Mouse (Mus musculus): Measurements from ENCODE around the gene Eda. TPM values are rescaled to one million over a fixed set of nuclear protein-coding genes. Genes with fewer than 3 reads are reported as not detected.

Gene Eda
- polyA plus RNA-seq (2014; fragmentation: Nextera tagmentation; extraction: Ambion mirVana), result 3.6 and 3.8 TPM in 2 replicates

DNA sequence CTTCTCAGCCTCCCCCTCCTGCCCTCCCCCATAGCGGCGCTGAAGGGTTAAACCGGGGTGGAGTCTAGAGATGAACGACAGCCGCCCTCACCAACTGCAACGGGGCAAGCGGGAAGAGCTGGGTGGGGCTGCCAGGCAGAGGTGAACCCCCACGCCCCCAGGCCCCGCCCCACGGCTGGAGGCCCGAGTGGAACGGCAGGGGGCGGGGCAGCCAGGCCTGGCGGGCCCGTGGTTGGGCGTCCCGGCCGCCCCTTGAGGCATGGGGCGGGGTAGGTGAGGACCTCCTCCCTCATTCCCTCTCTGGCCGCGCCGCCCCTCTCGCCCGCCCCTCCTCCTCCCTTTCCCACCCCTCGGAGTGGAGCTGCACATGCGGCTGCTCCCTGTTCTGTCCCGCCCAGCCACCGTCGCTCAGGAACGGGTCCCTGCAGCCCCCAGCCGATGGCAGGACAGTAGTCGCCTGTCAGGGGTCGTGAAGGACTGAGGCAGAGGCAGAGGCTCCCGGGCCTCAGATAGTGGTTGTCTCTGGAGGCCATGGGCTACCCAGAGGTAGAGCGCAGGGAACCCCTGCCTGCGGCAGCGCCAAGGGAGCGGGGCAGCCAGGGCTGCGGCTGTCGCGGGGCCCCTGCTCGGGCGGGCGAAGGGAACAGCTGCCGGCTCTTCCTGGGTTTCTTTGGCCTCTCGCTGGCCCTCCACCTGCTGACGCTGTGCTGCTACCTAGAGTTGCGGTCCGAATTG is at the start of gene Eda:
Eda (plus strand) TSS at position 357 of the 735 bp plus-strand sequence.
- Histone ChIP-seq H3K36me3 (ENCODE audit: control insufficient read depth, insufficient read depth, low read length) (no peaks in the 10 kb centered on the region), H3K27me3 (ENCODE audit: control insufficient read depth, insufficient read depth, low read length) (no peaks in the 10 kb centered on the region), H3K4me3 (ENCODE audit: low read depth, low read length) (peak within 1 kb of the TSS; percentile 48), H3K4me2 (replicated peaks; ENCODE audit: low read depth, low read length) (peak within 1 kb of the TSS; percentile 72), H3K27ac (ENCODE audit: low read length) (no peak within 1 kb of the TSS), H3K9me3 (ENCODE audit: control insufficient read depth, low read depth, low read length) (no peaks in the 10 kb centered on the region), H3K9ac (replicated peaks; ENCODE audit: low read depth, low read length) (peak within 1 kb of the TSS; percentile 25; the same call in 1 of the 2 replicates), H3K4me1 (ENCODE audit: control insufficient read depth, insufficient read depth, low read length) (no peaks in the 10 kb centered on the region)
- peak; percentile 96 for ATAC-seq (ENCODE audit: insufficient number of reproducible peaks, insufficient read depth, low FRiP score, low read depth)
- WGBS, result 15% methylated on average over 36 of the region's 49 CpGs

DNA sequence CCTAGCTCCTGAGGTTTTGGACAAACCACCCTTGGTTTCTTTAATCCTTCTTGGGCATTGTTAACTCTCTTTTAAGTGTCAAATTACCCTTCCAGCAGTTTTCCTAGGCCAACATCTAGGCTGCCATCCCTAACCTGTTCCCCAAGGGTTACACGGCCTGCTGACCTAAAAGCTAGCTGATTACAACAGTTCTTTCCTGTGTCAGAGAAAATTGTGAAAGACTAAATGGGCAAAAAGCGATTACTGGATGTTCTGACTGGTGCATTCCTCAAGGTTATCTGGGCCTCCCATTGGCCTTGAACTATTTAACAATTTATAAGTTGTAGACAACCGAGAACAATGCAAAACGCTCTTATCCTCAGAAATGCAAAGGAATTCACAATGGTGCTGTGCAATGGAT is 14.4 kb upstream of the Eda start:
- H3K4me3 ChIP-seq (ENCODE audit: low read depth, low read length), result no peak overlapping the region
- no peak overlapping the region for H3K9ac ChIP-seq (replicated peaks; ENCODE audit: low read depth, low read length)
- no peak for ATAC-seq (ENCODE audit: insufficient number of reproducible peaks, insufficient read depth, low FRiP score, low read depth)
- H3K27me3 ChIP-seq (ENCODE audit: control insufficient read depth, insufficient read depth, low read length), result no peaks in the 10 kb centered on the region
- H3K4me1 ChIP-seq (ENCODE audit: control insufficient read depth, insufficient read depth, low read length), result no peaks in the 10 kb centered on the region
- H3K4me2 ChIP-seq (replicated peaks; ENCODE audit: low read depth, low read length), result no peak overlapping the region
- H3K27ac ChIP-seq (ENCODE audit: low read length), result no peak overlapping the region
- no peaks in the 10 kb centered on the region for H3K9me3 ChIP-seq (ENCODE audit: control insufficient read depth, low read depth, low read length)
- no peaks in the 10 kb centered on the region for H3K36me3 ChIP-seq (ENCODE audit: control insufficient read depth, insufficient read depth, low read length)
- 71% methylated on average over 4 of the region's 4 CpGs for WGBS

- H3K9ac ChIP-seq (replicated peaks; ENCODE audit: low read depth, low read length), result no peak overlapping the region
- no peak overlapping the region for H3K4me3 ChIP-seq (ENCODE audit: low read depth, low read length)
- H3K4me1 ChIP-seq (ENCODE audit: control insufficient read depth, insufficient read depth, low read length), result no peaks in the 10 kb centered on the region
- H3K9me3 ChIP-seq (ENCODE audit: control insufficient read depth, low read depth, low read length), result no peaks in the 10 kb centered on the region
- ATAC-seq (ENCODE audit: insufficient number of reproducible peaks, insufficient read depth, low FRiP score, low read depth), result no peak
- no peaks in the 10 kb centered on the region for H3K27me3 ChIP-seq (ENCODE audit: control insufficient read depth, insufficient read depth, low read length)
- no peaks in the 10 kb centered on the region for H3K36me3 ChIP-seq (ENCODE audit: control insufficient read depth, insufficient read depth, low read length)
- H3K27ac ChIP-seq (ENCODE audit: low read length), result no peak overlapping the region
- 67% methylated on average over 1 of the region's 1 CpGs for WGBS
- H3K4me2 ChIP-seq (replicated peaks; ENCODE audit: low read depth, low read length), result no peak overlapping the region
These were observed 5.3 kb upstream of the Eda start for GRCm38 (mm10) chrX:99970111-99970510.

DNA sequence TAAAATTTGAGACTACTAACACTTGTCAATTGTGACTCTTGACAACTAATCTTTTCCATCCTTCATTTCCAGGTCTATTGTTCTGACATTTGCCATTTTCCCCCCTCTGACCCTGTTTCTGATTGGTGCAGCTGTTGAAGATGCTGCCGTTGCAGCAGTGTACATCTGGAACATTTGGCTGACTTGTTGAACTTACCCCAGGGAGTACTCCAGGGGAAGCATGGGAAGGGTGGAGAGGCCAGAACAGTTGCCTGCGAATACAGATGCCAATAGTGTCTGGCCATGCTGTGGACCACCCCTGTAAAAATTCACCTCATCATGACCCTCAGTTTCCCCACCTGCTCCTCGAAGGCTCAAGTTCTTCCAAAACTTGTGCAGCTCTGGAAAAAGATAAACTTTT is 1.0 kb upstream of the Eda start:
- Histone ChIP-seq H3K9ac (replicated peaks; ENCODE audit: low read depth, low read length) (no peak overlapping the region), H3K4me2 (replicated peaks; ENCODE audit: low read depth, low read length) (no peak overlapping the region), H3K27me3 (ENCODE audit: control insufficient read depth, insufficient read depth, low read length) (no peaks in the 10 kb centered on the region), H3K27ac (ENCODE audit: low read length) (no peak overlapping the region), H3K36me3 (ENCODE audit: control insufficient read depth, insufficient read depth, low read length) (no peaks in the 10 kb centered on the region), H3K4me3 (ENCODE audit: low read depth, low read length) (no peak overlapping the region), H3K9me3 (ENCODE audit: control insufficient read depth, low read depth, low read length) (no peaks in the 10 kb centered on the region), H3K4me1 (ENCODE audit: control insufficient read depth, insufficient read depth, low read length) (no peaks in the 10 kb centered on the region)
- 49% methylated on average over 3 of the region's 3 CpGs for WGBS
- no peak for ATAC-seq (ENCODE audit: insufficient number of reproducible peaks, insufficient read depth, low FRiP score, low read depth)

GRCm38 (mm10) chrX:99974803-99975202 is 603 bp upstream of the Eda start:
- no peaks in the 10 kb centered on the region for H3K9me3 ChIP-seq (ENCODE audit: control insufficient read depth, low read depth, low read length)
- no peaks in the 10 kb centered on the region for H3K27me3 ChIP-seq (ENCODE audit: control insufficient read depth, insufficient read depth, low read length)
- WGBS, result 36% methylated on average over 5 of the region's 5 CpGs
- H3K4me2 ChIP-seq (replicated peaks; ENCODE audit: low read depth, low read length), result peak overlapping the region; percentile 72; the same call in 1 of the 2 replicates
- no peak overlapping the region for H3K9ac ChIP-seq (replicated peaks; ENCODE audit: low read depth, low read length)
- no peaks in the 10 kb centered on the region for H3K36me3 ChIP-seq (ENCODE audit: control insufficient read depth, insufficient read depth, low read length)
- no peak overlapping the region for H3K27ac ChIP-seq (ENCODE audit: low read length)
- no peaks in the 10 kb centered on the region for H3K4me1 ChIP-seq (ENCODE audit: control insufficient read depth, insufficient read depth, low read length)
- H3K4me3 ChIP-seq (ENCODE audit: low read depth, low read length), result 0 out of 2 replicates have a peak overlapping the region, but pooled peaks have one; percentile 48
- no peak for ATAC-seq (ENCODE audit: insufficient number of reproducible peaks, insufficient read depth, low FRiP score, low read depth)

GRCm38 (mm10) chrX:99975985-99976924 is 849 bp downstream of the Eda start:
- Histone ChIP-seq H3K9ac (replicated peaks; ENCODE audit: low read depth, low read length) (peak overlapping the region; percentile 25; the same call in 1 of the 2 replicates), H3K36me3 (ENCODE audit: control insufficient read depth, insufficient read depth, low read length) (no peaks in the 10 kb centered on the region), H3K4me3 (ENCODE audit: low read depth, low read length) (peak overlapping the region; percentile 48), H3K4me1 (ENCODE audit: control insufficient read depth, insufficient read depth, low read length) (no peaks in the 10 kb centered on the region), H3K4me2 (replicated peaks; ENCODE audit: low read depth, low read length) (peak overlapping the region; percentile 72), H3K27me3 (ENCODE audit: control insufficient read depth, insufficient read depth, low read length) (no peaks in the 10 kb centered on the region), H3K27ac (ENCODE audit: low read length) (no peak overlapping the region), H3K9me3 (ENCODE audit: control insufficient read depth, low read depth, low read length) (no peaks in the 10 kb centered on the region)
- 19% methylated on average over 42 of the region's 48 CpGs for WGBS
- ATAC-seq (ENCODE audit: insufficient number of reproducible peaks, insufficient read depth, low FRiP score, low read depth), result peak; percentile 40

- H3K9ac ChIP-seq (replicated peaks; ENCODE audit: low read depth, low read length), result no peak overlapping the region
- H3K4me3 ChIP-seq (ENCODE audit: low read depth, low read length), result no peak overlapping the region
- no peaks in the 10 kb centered on the region for H3K36me3 ChIP-seq (ENCODE audit: control insufficient read depth, insufficient read depth, low read length)
- H3K4me2 ChIP-seq (replicated peaks; ENCODE audit: low read depth, low read length), result no peak overlapping the region
- no peak overlapping the region for H3K27ac ChIP-seq (ENCODE audit: low read length)
- no peaks in the 10 kb centered on the region for H3K9me3 ChIP-seq (ENCODE audit: control insufficient read depth, low read depth, low read length)
- H3K27me3 ChIP-seq (ENCODE audit: control insufficient read depth, insufficient read depth, low read length), result no peaks in the 10 kb centered on the region
- no peaks in the 10 kb centered on the region for H3K4me1 ChIP-seq (ENCODE audit: control insufficient read depth, insufficient read depth, low read length)
- no peak for ATAC-seq (ENCODE audit: insufficient number of reproducible peaks, insufficient read depth, low FRiP score, low read depth)
- WGBS, result 81% methylated on average over 2 of the region's 2 CpGs
These were observed 2.9 kb downstream of the Eda start for GRCm38 (mm10) chrX:99978354-99978753.

DNA sequence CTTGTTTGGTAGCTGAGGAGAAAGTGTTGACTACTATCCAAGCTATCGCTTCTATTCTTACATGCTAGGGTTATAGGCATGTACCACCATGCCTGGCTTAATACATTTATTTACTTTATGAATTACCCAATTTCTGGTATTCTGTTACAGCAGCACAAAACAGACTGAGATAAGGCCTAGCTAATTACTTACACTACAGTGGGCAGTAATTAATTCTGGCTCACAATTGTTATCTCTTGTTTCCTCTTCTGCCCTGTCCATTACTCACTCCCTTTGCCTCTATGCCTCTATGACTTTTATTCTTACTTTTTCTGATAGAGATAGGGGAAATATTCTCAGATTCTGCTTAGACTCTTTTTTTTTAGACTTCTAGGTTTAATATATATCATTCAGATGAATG is 18.0 kb downstream of the Eda start:
- Histone ChIP-seq H3K9ac (replicated peaks; ENCODE audit: low read depth, low read length) (no peak overlapping the region), H3K4me3 (ENCODE audit: low read depth, low read length) (no peak overlapping the region), H3K4me1 (ENCODE audit: control insufficient read depth, insufficient read depth, low read length) (no peaks in the 10 kb centered on the region), H3K27me3 (ENCODE audit: control insufficient read depth, insufficient read depth, low read length) (no peaks in the 10 kb centered on the region), H3K36me3 (ENCODE audit: control insufficient read depth, insufficient read depth, low read length) (no peaks in the 10 kb centered on the region), H3K4me2 (replicated peaks; ENCODE audit: low read depth, low read length) (no peak overlapping the region), H3K9me3 (ENCODE audit: control insufficient read depth, low read depth, low read length) (no peaks in the 10 kb centered on the region), H3K27ac (ENCODE audit: low read length) (no peak overlapping the region)
- no peak for ATAC-seq (ENCODE audit: insufficient number of reproducible peaks, insufficient read depth, low FRiP score, low read depth)
- 92% methylated on average over 1 of the region's 1 CpGs for WGBS
